Mouse (Mus musculus): ENCODE data around the gene Hist1h2ab.
A peak's percentile ranks its signal among the peaks of the same experiment; 100 is the strongest.

Hist1h2ab gene

DNA sequence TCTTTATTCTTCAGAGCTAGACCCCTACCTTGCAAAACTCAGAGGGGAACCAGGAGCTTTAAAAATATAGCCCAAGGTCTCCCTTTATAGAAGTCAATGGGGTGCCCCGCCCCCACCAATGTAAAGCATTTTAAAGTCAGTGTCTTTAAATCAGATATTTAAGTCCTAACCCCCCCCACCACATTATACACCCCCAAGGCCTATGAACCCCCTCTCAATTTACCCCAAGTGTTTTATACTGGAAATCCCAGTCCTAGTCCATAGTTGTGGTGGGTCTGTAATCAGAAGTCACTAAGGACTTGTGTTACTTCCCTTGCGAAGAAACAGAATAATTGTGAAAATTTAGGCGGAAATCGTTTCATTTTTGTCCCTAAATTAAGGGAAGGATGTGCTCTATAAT, 12.9 kb upstream of the Hist1h2ab start:
- DNase-seq (ENCODE audit: low read depth) = no peak

DNA sequence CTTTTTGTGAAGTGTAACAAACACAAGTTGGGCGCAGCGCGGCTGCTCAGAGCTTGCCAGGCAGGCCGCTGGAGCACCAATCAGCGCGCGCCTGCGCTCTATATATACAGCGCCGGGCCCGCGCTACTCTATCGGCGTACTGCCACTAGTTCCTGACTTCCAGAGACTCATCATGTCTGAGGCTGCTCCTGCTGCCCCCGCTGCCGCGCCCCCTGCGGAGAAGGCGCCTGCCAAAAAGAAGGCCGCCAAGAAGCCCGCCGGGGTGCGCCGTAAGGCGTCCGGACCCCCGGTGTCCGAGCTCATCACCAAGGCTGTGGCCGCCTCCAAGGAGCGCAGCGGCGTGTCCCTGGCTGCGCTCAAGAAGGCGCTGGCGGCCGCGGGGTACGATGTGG, 12.3 kb upstream of the Hist1h2ab start, which contains the start of gene Hist1h1c:
TSS of gene Hist1h1c (plus strand) at position 132 of the 392 bp plus-strand sequence.
- DNase-seq (ENCODE audit: low read depth) = peak; percentile 76

DNA sequence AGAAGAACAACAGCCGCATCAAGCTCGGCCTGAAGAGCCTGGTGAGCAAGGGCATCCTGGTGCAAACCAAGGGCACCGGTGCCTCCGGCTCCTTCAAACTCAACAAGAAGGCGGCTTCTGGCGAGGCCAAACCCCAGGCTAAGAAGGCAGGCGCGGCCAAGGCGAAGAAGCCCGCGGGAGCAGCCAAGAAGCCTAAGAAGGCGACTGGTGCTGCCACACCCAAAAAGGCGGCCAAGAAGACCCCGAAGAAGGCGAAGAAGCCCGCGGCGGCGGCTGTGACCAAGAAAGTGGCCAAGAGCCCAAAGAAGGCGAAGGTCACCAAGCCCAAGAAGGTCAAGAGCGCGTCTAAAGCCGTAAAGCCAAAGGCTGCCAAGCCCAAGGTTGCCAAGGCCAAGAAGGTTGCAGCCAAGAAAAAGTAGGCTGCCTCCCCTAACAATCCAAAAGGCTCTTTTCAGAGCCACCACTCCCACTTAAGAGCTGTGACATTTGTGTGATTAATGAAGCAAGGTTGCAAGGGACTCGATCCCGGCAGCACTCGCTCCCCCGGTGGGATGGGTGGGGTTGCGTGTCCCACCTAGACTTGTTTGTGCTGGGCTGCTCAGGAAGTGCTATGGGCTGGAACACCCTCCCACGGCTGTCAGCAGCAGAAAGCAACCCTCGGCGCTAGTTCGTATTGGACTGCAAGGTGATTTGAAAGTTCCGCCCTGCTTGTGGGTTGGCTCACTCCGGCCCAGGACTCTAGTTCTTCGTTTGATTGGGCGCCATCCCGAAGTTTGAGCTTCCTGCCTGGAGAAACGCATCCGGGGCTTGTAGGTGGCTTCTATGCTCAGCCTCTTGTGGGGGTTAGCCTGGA, 11.6 kb upstream of the Hist1h2ab start:
- peak; percentile 87 for DNase-seq (ENCODE audit: low read depth)

DNA sequence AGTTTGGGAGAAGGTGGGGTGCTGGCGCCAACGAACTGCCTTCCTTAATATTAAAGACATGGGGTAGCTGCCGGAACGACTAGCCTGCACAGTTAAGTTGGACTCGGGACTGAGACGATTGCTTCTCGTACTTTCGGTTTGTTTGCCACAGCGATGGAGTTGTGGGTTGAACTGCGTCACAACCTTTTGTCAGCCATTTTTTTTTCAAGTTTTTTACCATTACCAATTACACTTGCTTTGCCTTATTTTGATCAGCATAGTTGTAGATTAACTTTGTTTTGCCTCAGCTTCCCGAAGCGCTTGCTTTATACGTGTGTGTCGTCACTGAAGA, 11.0 kb upstream of the Hist1h2ab start:
- DNase-seq (ENCODE audit: low read depth) = no peak

DNA sequence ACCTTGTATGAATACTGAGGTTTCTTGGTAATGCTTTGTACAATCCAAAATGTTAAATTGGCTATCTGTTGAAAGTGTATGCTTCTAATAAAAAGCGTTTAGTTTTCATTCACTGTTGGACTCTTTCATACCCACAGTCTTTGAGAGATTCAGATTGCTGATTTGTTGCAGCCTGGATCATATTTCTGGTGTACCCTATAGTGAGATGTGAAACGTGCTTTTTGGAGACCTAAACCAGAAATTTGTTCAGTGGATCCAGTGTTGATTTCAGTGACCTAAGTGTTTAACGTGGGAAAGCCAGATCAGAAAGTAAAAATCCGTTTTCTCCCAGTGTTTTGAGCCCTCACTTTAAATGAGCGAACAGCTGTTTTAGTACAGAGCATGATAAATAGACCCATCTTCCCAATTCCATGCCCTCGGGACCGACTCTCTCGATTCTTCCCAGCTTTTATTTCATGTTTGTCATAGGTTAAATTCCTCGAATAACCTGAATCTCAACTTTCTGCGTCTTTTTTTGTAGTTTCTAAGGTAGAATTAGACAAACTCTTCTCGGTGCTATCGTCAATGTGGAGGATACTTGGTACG, 10.6 kb upstream of the Hist1h2ab start:
- DNase-seq (ENCODE audit: low read depth) = no peak

DNA sequence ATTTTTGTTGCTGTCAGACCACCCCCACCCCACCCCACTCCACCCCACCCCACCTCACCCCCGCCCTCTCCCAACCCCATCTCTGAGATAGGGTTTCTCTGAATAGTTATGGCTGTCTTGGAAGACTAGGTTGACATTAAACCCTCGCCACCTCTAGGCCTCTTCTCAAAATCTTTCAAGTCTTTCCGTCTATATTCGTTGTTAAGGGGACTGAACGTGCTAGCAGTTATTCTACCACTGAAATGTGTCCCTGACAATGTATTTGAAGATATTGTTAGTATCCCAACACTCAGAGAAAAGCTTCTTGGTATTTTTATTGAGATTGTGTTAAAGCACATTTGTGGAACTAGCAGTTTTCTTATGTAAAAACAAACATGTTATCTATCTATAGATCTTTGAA, 10.0 kb upstream of the Hist1h2ab start:
- DNase-seq (ENCODE audit: low read depth) = no peak

DNA sequence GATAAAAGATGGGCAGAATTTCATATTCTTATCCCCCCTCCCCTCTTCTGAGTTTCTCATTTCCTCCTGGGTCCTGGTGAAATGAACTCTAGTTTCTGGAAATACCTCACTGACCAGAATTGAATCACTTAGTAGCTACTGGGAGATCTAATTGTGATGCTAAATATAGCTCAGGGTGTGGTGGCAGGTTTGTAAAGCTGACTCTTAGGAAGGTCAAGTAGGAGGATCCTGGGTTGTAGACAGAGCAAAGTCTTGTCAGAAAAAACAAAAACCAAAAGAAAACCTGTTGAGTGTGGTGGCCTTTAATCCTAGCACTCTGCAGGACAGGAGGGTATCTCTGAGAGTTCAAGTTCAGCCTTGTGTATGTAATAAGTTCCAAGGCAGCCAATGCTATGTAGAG, 8.9 kb upstream of the Hist1h2ab start:
- DNase-seq (ENCODE audit: low read depth) = no peak

DNA sequence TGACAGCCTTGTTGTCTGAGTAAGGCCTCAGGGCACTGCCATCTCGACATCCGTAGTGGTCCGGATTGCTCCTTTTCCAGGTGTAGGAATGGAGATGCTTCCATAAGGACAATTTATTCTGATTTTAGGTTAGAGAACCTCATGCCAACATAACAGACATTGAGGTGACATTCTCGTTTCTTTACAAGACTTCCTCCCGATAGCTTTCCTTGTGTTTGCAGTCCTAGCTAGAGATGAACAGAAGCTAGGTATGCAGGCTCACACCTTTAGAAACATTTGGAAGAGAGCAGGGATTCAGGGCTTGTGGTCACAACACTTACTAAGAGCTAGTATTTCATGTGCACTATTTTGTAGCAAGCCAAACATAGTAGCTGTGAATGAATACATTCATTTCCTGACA, 7.7 kb upstream of the Hist1h2ab start:
- no peak for DNase-seq (ENCODE audit: low read depth)

DNA sequence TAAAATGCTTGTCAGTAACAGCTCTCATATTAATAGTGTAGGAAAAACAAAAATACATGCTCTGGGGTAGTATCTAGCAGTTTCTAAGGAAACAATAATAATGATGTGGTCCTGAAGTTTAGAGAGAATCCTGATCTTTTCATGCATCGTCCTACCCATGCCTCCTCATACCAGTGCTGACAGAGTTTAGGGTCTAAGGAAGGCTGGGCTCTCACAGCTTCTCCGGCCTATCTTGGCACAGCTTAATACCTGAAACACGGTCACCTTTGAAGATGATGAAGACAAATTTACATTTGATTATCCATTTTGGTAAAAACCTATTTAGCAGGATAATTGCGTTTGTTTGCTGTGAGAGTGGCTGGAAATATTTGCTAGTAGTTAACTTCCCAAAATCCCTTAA, 7.0 kb upstream of the Hist1h2ab start:
- DNase-seq (ENCODE audit: low read depth) = no peak

DNA sequence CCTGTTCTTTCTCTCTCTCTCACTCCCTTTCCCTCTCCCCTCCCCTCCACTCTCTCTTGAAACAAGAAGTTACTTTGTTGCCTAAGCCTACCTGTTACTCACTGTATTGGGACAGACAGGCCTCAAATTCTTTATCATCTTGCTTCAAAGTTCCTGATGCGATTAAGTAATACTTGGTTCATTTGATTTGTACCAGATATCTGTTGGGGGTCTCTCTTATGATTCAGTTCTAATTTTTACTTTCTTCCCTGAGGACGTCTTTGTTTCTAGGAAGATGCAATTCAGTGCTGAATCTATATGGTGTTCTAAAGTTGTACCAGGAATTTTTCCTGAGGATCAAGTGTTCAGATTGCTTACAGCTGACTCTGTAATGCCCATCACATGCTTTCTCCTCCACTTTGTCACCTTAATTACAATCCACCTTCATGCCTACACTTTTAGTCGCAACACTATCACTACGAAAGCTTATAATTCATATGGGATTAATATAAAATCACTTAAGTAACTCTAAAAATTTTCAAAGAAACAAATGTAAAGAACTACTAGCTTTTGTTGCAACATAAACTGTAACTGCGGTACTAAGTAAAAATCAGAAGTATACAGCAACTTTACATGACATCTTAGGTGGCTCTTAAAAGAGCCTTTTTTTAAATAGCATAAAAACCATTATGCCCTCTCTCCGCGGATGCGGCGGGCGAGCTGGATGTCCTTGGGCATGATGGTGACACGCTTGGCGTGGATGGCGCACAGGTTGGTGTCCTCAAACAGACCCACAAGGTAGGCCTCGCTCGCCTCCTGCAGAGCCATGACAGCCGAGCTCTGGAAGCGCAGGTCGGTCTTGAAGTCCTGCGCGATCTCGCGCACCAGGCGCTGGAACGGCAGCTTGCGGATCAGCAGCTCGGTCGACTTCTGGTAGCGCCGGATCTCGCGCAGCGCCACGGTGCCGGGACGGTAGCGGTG, 6.2 kb upstream of the Hist1h2ab start:
- no peak for DNase-seq (ENCODE audit: low read depth)

DNA sequence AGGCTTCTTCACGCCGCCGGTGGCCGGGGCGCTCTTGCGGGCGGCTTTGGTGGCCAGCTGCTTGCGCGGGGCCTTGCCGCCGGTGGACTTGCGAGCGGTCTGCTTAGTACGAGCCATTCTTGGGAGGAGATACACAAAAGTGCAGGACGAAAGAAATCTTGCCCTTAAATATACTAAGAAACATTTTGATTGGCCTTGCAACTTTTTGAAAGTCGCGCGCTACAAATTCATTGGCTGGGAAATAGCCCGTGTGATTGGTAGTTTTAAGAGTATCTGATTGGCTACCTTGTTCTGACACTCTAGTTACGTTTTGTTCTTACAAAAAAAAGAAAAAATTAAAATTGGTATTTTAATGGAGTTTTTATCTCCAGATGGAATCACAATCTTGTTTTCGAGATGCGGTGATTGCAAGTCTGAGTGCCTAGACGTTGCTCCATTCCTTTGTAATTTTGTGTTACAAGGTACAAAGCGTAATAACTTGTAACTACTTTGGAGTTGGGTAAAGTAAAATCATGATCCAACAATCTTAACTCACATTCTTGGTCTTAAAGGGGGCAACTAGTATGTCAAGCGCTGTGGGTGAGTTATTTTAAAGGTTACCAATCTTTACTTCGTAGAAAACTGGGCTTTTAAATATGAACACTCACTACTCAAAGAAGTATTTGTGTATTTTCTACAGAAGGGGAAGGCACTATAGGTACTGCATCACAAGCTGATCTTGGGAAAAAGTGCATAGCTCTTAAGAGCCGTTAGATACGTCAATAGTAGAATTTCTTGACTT, 5.4 kb upstream of the Hist1h2ab start, which contains the start of gene Hist1h3c:
TSS of gene Hist1h3c (minus strand) at position 222 of the 781 bp plus-strand sequence.
- peak; percentile 80 for DNase-seq (ENCODE audit: low read depth)

DNA sequence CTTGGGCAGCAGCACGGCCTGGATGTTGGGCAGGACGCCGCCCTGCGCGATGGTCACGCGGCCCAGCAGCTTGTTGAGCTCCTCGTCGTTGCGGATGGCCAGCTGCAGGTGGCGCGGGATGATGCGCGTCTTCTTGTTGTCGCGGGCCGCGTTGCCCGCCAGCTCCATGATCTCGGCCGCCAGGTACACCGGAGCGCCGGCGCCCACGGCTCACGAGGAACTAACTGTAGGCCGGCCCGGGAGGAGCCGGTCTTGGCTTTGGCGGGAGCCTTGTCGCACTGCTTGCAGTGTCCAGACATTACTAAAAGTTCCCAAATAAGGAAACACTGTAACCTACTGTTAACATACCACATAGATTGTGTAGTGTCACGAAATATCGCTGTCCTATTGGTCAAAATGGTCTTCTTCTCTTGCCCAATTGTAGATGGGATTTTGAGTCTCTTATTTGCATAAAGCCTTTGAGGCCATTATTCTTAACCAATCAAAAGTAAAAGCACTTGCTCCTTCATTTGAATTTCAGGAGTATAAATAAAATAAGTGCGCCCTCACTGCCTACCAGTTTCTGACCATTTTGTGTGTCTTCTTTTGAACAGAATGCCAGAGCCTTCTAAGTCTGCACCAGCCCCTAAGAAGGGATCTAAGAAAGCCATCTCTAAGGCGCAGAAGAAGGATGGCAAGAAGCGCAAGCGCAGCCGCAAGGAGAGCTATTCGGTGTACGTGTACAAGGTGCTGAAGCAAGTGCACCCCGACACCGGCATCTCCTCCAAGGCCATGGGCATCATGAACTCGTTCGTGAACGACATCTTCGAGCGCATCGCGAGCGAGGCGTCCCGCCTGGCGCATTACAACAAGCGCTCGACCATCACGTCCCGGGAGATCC, 4.5 kb upstream of the Hist1h2ab start, which contains the start of gene Hist1h2bb:
TSS of gene Hist1h2bb (plus strand) at position 534 of the 880 bp plus-strand sequence.
- DNase-seq (ENCODE audit: low read depth) = peak; percentile 86

DNA sequence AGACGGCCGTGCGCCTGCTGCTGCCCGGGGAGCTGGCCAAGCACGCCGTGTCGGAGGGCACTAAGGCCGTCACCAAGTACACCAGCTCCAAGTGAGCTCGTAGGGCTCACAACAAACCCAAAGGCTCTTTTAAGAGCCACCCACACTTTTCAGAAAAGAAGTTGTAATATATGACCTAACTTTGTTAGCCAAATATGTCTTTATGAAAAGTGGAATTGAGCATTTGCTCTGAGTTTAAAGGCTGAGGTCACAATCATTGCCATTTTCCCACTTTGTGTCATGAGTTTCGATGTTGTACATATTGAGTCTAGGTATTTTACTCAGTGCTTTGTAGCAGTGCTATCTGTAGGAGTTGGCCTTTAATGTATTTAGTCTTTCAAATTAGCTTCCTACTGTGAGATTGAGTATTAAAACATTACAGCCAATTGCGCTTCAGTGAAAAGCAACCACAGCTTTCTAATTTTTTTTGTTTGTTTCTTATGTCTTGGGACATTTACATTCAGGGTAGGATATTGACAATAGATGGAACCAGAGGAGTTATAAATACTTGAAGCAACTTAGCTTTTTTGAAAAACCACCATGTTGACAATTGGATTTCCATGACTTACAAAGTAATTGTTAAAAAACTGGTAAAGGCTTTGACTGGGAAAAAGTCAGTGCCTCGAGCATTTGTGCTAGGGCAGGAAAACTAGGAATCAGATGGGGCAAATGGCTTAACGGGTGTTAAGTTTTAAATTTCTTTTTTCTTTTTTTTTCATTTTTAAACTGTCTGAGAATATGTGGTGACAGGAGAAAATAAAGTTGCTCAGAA, 3.6 kb upstream of the Hist1h2ab start:
- DNase-seq (ENCODE audit: low read depth) = no peak

DNA sequence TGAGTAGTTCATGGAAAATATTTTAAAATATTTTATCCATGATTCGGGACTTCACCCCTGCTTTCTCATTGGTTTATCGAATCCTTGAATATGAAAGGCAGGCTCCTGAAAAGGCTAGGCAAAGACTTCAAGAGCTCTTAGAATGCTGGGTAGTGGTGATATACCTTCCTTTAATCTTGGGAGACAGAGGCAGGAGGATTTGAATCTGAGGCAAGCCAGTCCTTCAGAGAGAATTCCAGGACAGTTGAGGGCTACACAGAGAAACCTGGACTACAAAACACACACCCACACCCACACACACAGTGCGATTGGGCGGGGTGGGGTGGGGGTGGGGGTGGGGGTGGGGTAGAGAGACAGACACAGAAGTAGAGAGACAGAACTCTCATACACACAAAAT, 3.0 kb upstream of the Hist1h2ab start:
- DNase-seq (ENCODE audit: low read depth) = no peak

DNA sequence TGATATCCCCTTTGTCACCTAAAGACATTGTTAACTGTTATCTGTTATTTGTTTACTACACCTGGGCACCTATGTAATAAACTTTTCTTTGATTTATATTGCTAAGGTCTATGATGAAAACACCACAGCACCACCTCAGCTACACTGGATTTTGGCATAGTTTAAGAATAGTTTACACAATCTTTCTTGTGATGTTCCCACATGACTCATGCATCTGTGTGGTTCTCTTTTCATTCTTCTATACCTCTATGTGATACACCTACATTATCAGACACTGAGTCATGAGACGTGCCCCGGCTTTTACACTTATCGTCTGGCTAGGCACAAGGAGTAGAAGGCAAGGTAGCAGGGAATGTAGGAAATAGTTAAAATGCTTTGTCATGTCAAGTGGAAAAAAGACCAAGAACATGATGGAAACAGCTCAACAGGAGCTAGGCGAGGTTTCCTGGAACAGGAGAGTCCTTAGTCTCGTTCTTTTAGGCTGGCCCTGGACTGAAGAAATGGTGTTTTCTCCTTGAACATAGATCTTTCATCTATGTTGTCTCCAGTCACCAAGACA, 1.3 kb upstream of the Hist1h2ab start:
- DNase-seq (ENCODE audit: low read depth) = no peak

DNA sequence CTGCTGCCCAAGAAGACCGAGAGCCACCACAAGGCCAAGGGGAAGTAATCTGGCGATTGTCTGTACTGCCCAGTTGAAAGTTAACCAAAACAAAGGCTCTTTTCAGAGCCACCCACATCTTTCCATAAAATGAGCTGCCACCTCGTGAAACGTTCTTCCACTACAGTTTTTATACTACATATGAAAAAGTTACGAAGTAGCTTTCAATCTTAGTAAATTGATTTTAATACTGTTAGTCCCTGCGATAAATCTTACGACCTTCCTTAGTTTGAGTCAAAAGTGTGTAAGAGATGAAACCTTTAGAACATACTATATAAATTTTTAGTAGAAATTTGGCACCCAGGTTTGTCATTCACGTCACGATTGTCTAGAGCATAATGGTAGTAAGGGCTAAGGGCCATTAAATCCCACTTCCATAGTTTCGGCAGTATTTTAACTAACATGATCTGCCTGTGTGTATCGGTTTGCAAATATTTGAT, 591 bp downstream of the Hist1h2ab start:
- DNase-seq (ENCODE audit: low read depth) = no peak

DNA sequence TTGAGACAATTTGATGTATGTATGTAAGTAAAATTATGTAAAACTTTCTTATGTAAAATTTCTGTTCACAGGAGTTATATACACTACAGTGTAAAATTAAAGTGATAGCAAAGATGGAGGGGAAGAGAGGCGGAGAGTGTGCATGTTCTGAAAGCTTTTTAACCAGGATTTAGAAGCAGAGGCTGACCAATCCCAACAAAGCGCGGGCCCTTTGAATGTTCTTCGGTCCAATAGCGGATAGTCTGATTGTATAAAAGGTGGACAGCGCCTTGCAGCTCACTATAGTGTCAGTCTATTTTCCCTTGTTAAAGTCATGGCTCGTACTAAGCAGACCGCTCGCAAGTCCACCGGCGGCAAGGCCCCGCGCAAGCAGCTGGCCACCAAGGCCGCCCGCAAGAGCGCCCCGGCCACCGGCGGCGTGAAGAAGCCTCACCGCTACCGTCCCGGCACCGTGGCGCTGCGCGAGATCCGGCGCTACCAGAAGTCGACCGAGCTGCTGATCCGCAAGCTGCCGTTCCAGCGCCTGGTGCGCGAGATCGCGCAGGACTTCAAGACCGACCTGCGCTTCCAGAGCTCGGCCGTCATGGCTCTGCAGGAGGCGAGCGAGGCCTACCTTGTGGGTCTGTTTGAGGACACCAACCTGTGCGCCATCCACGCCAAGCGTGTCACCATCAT, 1.3 kb downstream of the Hist1h2ab start, which contains the start of gene Hist1h3b:
TSS of gene Hist1h3b (plus strand) at position 201 of the 675 bp plus-strand sequence.
- peak; percentile 83 for DNase-seq (ENCODE audit: low read depth)

DNA sequence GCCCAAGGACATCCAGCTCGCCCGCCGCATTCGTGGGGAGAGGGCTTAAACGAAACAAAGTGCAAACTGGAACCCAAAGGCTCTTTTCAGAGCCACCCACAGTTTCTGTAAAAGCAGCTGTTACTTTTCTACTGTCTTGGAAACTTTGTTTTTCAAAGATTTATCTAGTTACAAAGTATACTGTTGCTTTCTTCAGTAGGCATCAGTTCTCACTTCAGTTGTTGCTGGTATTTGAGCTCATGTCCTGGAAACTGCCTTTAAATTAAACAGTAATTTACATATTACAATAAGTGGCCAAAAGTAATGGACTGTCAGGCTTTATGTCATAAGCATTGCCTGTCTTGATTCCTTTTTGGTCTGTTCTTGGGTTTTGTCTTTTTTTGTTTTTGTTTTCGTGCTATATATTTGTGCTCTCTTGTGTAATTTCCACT, 1.8 kb downstream of the Hist1h2ab start:
- DNase-seq (ENCODE audit: low read depth) = no peak
